Mouse (Mus musculus) erythroblast, embryonic 14.5 days (primary cell): Measurements from ENCODE around the gene Dhx58.

Experiments
- GATA1 ChIP-seq: IDR thresholded peaks from 2 replicates; pipeline ENCODE4 v1.6.1; 2012; ENCODE audit warnings: low read length, inconsistent platforms, mixed read lengths
- TAL1 ChIP-seq: IDR thresholded peaks from 3 replicates; pipeline ENCODE4 v1.6.1; 2012; ENCODE audit warnings: low read length, inconsistent platforms, mixed read lengths

DNA sequence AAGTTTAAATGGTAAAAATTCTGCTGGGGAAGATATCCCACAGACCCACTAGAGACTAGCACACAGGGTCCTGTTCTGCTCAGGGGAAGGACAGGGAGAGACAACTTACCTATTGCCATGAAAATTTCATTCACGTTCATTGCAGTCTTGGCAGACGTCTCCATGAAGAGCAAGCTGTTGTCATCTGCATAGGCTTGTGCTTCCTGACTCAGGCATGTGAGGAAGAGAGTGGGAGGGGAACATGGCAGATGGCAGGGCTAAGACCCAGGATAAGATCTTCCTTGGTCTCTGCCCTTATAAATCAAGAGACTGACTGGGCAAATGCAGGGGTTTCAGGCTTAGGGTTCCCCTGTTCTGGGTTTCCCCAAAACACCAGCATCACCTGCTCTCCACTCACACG lies 12.6 kb upstream of the Dhx58 start:
- no peak for TF ChIP-seq TAL1
- TF ChIP-seq GATA1, result no peak
